Mouse (Mus musculus) heart, postnatal 25 days (tissue): Measurements from ENCODE around the gene Defb19. TPM values are rescaled to one million over a fixed set of nuclear protein-coding genes. Genes with fewer than 3 reads are reported as not detected.

Experiments
- total RNA-seq, 2 experiments: library from RNA; stranded (reverse); gene quantifications; 2 replicates each; pipeline ENCODE4 v1.2.3; 2021

Gene Defb19
- total RNA-seq, 2 experiments from 2014 or later: not detected

Other genes with a start within 250 kb of the Defb19 start
- gene Rbck1, start 247.7 kb downstream of the Defb19 start, total RNA-seq: 10 to 100 TPM; 51.9 to 55.9 TPM
- gene Trib3, start 236.3 kb downstream of the Defb19 start, total RNA-seq: 1 to 10 TPM; 2.2 to 3.0 TPM
- gene Nrsn2, start 203.7 kb downstream of the Defb19 start, total RNA-seq: not detected
- gene Sox12, start 182.2 kb downstream of the Defb19 start, total RNA-seq: 1 to 10 TPM; 9.5 to 9.7 TPM
- 10 to 100 TPM in 1 of 2 experiments, 1 to 10 TPM in 1; 9.7 to 10.1 TPM for gene Zcchc3, start 165.3 kb downstream of the Defb19 start, total RNA-seq
- gene 6820408C15Rik, start 164.7 kb downstream of the Defb19 start, total RNA-seq: 1 to 10 TPM; 2.8 to 3.0 TPM
- not detected for gene Defb23, start 115.7 kb downstream of the Defb19 start, total RNA-seq
- not detected for gene Defb20, start 103.2 kb downstream of the Defb19 start, total RNA-seq
- not detected for gene Defb22, start 90.2 kb downstream of the Defb19 start, total RNA-seq
- gene Defb26, start 68.6 kb downstream of the Defb19 start, total RNA-seq: not detected
- not detected for gene Defb28, start 62.1 kb downstream of the Defb19 start, total RNA-seq
- not detected for gene Defb29, start 40.2 kb downstream of the Defb19 start, total RNA-seq
- not detected for gene Gm17416, start 11.0 kb downstream of the Defb19 start, total RNA-seq
- gene Defb21, start 7.6 kb downstream of the Defb19 start, total RNA-seq: not detected
- gene Defb45, start 19.1 kb upstream of the Defb19 start, total RNA-seq: not detected
- not detected for gene Defb36, start 24.0 kb upstream of the Defb19 start, total RNA-seq
- gene Defb25, start 42.7 kb upstream of the Defb19 start, total RNA-seq: not detected
- 1 to 10 TPM; 7.7 to 8.5 TPM for gene Rem1, start 46.6 kb upstream of the Defb19 start, total RNA-seq
- 10 to 100 TPM; 35.1 to 38.5 TPM for gene H13, start 89.1 kb upstream of the Defb19 start, total RNA-seq
- 10 to 100 TPM; 17.7 to 18.5 TPM for gene Mcts2, start 106.7 kb upstream of the Defb19 start, total RNA-seq
- 10 to 100 TPM; 37.8 to 57.0 TPM for gene Id1, start 155.9 kb upstream of the Defb19 start, total RNA-seq
- 10 to 100 TPM; 12.2 to 16.8 TPM for gene Cox4i2, start 173.9 kb upstream of the Defb19 start, total RNA-seq